In the genomic region with DNA sequence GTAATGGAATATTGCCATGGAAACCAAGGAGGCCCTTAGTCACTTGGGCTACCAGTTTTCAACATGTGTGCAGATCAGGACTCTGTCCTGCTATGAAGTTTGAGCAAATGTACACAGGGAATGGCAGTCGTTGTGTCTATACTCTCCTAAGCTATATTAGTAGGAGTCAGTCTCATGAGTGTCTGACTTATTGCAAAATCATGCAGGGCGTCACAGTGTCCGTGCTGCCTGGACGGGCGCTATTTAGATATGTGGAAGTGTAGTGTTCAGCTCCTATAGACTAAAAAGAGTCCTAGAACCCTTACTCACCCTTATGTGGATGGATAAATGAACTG, we compare ENCODE assay signal across 8 mouse cellular contexts.
DNase-seq lines count a peak whose midpoint lies in the region; ATAC-seq and TF ChIP-seq lines count a peak whose summit lies in the region.

No protein-coding gene starts in this region.

- peaks cover 2% of the 10 kb centered on the region for H3K36me3 ChIP-seq in heart, adult 2 months (ENCODE audit: control insufficient read depth, insufficient read depth, low read length)
- H3K36me3 ChIP-seq in embryonic facial prominence, embryonic 15.5 days, result no peaks in the 10 kb centered on the region
- H3K36me3 ChIP-seq in neural tube, embryonic 13.5 days, result no peaks in the 10 kb centered on the region

- peak overlapping the region; percentile 49 for H3K4me3 ChIP-seq in heart, adult 2 months
- H3K4me3 ChIP-seq in left cerebral cortex, adult 2 months, result no peak overlapping the region
- H3K4me3 ChIP-seq in embryonic facial prominence, embryonic 15.5 days (replicated peaks), result peak overlapping the region; percentile 37
- no peak overlapping the region for H3K4me3 ChIP-seq in neural tube, embryonic 13.5 days

- H3K4me2 ChIP-seq in embryonic facial prominence, embryonic 15.5 days (replicated peaks), result peak overlapping the region; percentile 41
- 0 out of 2 replicates have a peak overlapping the region, but pooled peaks have one; percentile 13 for H3K4me2 ChIP-seq in neural tube, embryonic 13.5 days

- no peaks in the 10 kb centered on the region for H3K79me2 ChIP-seq in heart, adult 2 months (replicated peaks; ENCODE audit: control insufficient read depth, insufficient read depth, low read length)

- H3K4me1 ChIP-seq in heart, adult 2 months (ENCODE audit: control insufficient read depth, insufficient read depth, low read length), result no peaks in the 10 kb centered on the region; the same call in 1 of the 2 replicates
- H3K4me1 ChIP-seq in embryonic facial prominence, embryonic 15.5 days, result 0 out of 2 replicates have a peak, but pooled peaks cover 9% of the 10 kb centered on the region
- peaks cover 7% of the 10 kb centered on the region; the same call in 1 of the 2 replicates for H3K4me1 ChIP-seq in neural tube, embryonic 13.5 days (replicated peaks)

- TF ChIP-seq CTCF in heart, adult 2 months (IDR thresholded peaks at IDR 0.05), result no peak
- no peak for TF ChIP-seq CTCF in left cerebral cortex, adult 2 months (IDR thresholded peaks at IDR 0.05)

- intact Hi-C loops in heart, adult 2 months (cut with DNase I), result no loop called here
- intact Hi-C loops in left cerebral cortex, adult 2 months (cut with DNase I), result no loop called here

- peak overlapping the region; percentile 24 for H3K9ac ChIP-seq in heart, adult 2 months (ENCODE audit: low read depth, low read length)
- no peak overlapping the region for H3K9ac ChIP-seq in embryonic facial prominence, embryonic 15.5 days
- no peak overlapping the region for H3K9ac ChIP-seq in neural tube, embryonic 13.5 days

- ATAC-seq in embryonic facial prominence, embryonic 15.5 days (ENCODE audit: insufficient number of reproducible peaks, low FRiP score, low TSS enrichment, low read depth), result no peak
- peak; percentile 23; the same call in 1 of the 2 replicates for ATAC-seq in neural tube, embryonic 13.5 days (ENCODE audit: low read depth)
- no peak for ATAC-seq in inflammation-experienced regulatory T-cells, adult 6 months

- no peaks in the 10 kb centered on the region for H3K27me3 ChIP-seq in heart, adult 2 months (ENCODE audit: control insufficient read depth, insufficient read depth, low read length)
- no peaks in the 10 kb centered on the region for H3K27me3 ChIP-seq in embryonic facial prominence, embryonic 15.5 days
- no peaks in the 10 kb centered on the region for H3K27me3 ChIP-seq in neural tube, embryonic 13.5 days

- WGBS in heart, adult 2 months, result 44% methylated on average over 5 of the region's 5 CpGs
- WGBS in embryonic facial prominence, embryonic 15.5 days, result 49% methylated on average over 5 of the region's 5 CpGs
- WGBS in neural tube, embryonic 13.5 days, result 82% methylated on average over 5 of the region's 5 CpGs

- DNase-seq in heart, adult 2 months, result no peak
- DNase-seq in heart, adult 18-20 months, result no peak
- no peak for DNase-seq in left cerebral cortex, adult 2 months (ENCODE audit: extremely low spot score in 1 of 2, low spot score in 2 of 2)
- DNase-seq in left cerebral cortex, adult 8-10 months (ENCODE audit: low spot score in 2 of 2), result no peak
- DNase-seq in yolk sac, embryonic 10.5 days (ENCODE audit: low spot score), result no peak

- H3K9me3 ChIP-seq in embryonic facial prominence, embryonic 15.5 days (replicated peaks), result 0 out of 2 replicates have a peak, but pooled peaks cover 3% of the 10 kb centered on the region
- H3K9me3 ChIP-seq in neural tube, embryonic 13.5 days, result no peaks in the 10 kb centered on the region

- H3K27ac ChIP-seq in heart, adult 2 months, result peak overlapping the region; percentile 89
- H3K27ac ChIP-seq in left cerebral cortex, adult 2 months, result peak overlapping the region; percentile 76
- H3K27ac ChIP-seq in embryonic facial prominence, embryonic 15.5 days (replicated peaks), result peak overlapping the region; percentile 92
- peak overlapping the region; percentile 39; the same call in 1 of the 2 replicates for H3K27ac ChIP-seq in neural tube, embryonic 13.5 days (replicated peaks)

- TF ChIP-seq POLR2A in heart, adult 2 months (IDR thresholded peaks at IDR 0.05; ENCODE audit: insufficient read depth, low read depth, low read length), result no peak

- TF ChIP-seq EP300 in heart, adult 2 months (IDR thresholded peaks at IDR 0.05; ENCODE audit: insufficient read depth, low read depth, low read length), result no peak

Comparison
In these comparisons a context has a peak if more than half of its experiments do, and no peak if none do; other contexts are left out.
1. H3K27ac ChIP-seq: peak in every context shown above with its lines; median percentile 92 in embryonic facial prominence, embryonic 15.5 days; 89 in heart, adult 2 months; 76 in left cerebral cortex, adult 2 months; 39 in neural tube, embryonic 13.5 days.
2. H3K4me3 ChIP-seq: peak in heart, adult 2 months (single experiment) and embryonic facial prominence, embryonic 15.5 days (single experiment); none in left cerebral cortex, adult 2 months (single experiment) and neural tube, embryonic 13.5 days (single experiment).